Mouse (Mus musculus) kidney, postnatal 0 days (tissue): Measurements from ENCODE around the gene D11Wsu47e. TPM values are rescaled to one million over a fixed set of nuclear protein-coding genes. Genes with fewer than 3 reads are reported as not detected.

ENCODE experiments used
- ATAC-seq: fragments of 200-750 bp; cut with Nextera tagmentation; replicated peaks from 2 replicates; pipeline ENCODE4 v1.8.0; 2017; ENCODE audit warnings: low read depth, moderate number of reproducible peaks, moderate TSS enrichment, moderate library complexity; ENCODE audit not compliant: low FRiP score
- DNase-seq: peaks from one replicate; pipeline ENCODE4 v3.0.0-alpha.2; 2016; ENCODE audit warnings: low spot score
- H3K27ac ChIP-seq: fragments of 300-500 bp; sonication (generic); 2 replicates; pipeline ENCODE4 v1.5.1; 2014; ENCODE audit warnings: mild to moderate bottlenecking
- H3K27me3 ChIP-seq: fragments of 300-500 bp; sonication (generic); 2 replicates; pipeline ENCODE4 v1.6.1; 2014; ENCODE audit warnings: low read length, mixed read lengths; ENCODE audit not compliant: insufficient read depth
- H3K36me3 ChIP-seq: fragments of 300-500 bp; sonication (generic); 2 replicates; pipeline ENCODE4 v1.6.1; 2014; ENCODE audit warnings: low read length, mixed read lengths; ENCODE audit not compliant: insufficient read depth
- H3K4me1 ChIP-seq: fragments of 300-500 bp; sonication (generic); replicated peaks from 2 replicates; pipeline ENCODE4 v1.6.1; 2014; ENCODE audit warnings: antibody characterized with exemption, low read length, mixed read lengths; ENCODE audit not compliant: insufficient read depth
- H3K4me2 ChIP-seq: fragments of 300-500 bp; sonication (generic); 2 replicates; pipeline ENCODE4 v1.6.1; 2014; ENCODE audit warnings: mild to moderate bottlenecking, low read length, moderate library complexity, mixed read lengths
- H3K4me3 ChIP-seq: fragments of 300-500 bp; sonication (generic); replicated peaks from 2 replicates; pipeline ENCODE4 v1.5.1; 2014; ENCODE audit warnings: low read depth, low read length
- H3K9ac ChIP-seq: fragments of 300-500 bp; sonication (generic); 2 replicates; pipeline ENCODE4 v1.6.1; 2014; ENCODE audit warnings: low read depth, low read length
- H3K9me3 ChIP-seq: fragments of 300-500 bp; sonication (generic); replicated peaks from 2 replicates; pipeline ENCODE4 v1.6.1; 2016; ENCODE audit warnings: low read length, inconsistent platforms, mixed read lengths
- CTCF ChIP-seq: IDR thresholded peaks from 2 replicates; pipeline ENCODE4 v1.5.1; 2016; ENCODE audit warnings: antibody characterized with exemption, low read depth, mild to moderate bottlenecking, moderate library complexity
- WGBS: fragments of 180-500 bp; shearing (Covaris S2); extraction: QIAGEN DNeasy Blood & Tissue Kit; methylation state at CpG from one replicate; pipeline ENCODE4 v1.1.7; 2014; 5-methylcytosine and 5-hydroxymethylcytosine counted together
- polyA plus RNA-seq: library from polyadenylated mRNA; unstranded; fragments of >200 nt; fragmentation: Nextera tagmentation; extraction: Ambion mirVana; gene quantifications from 2 replicates; pipeline ENCODE4 v1.2.1, GENCODE M21; 2015

Gene D11Wsu47e
- polyA plus RNA-seq, 1 experiment from 2014 or later = 18.8 TPM

DNA sequence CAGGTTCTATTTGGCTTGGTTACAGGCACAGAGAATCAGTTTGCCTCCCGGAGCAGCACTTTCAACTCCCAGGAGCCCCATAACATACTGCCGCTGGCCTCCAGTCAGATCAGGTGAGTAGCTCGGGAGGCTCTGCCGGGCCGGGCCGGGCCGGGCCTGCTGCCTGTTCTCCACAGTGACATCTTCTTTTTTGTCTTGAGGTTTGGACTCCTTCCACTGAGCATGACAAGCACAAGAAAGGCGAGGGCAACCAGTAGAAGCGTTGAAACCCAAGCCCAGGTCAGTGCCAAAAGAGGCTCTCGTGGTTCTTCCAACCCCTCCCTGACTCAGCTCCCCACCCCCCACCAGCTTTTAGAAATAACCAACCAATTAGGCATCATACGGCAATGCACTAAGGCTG, 23.3 kb upstream of the D11Wsu47e start:
- ATAC-seq (no peak), DNase-seq (no peak)
- Histone ChIP-seq H3K27ac (no peak overlapping the region), H3K36me3 (peaks cover 54% of the 10 kb centered on the region), H3K4me1 (no peaks in the 10 kb centered on the region), H3K9ac (no peak overlapping the region), H3K9me3 (no peaks in the 10 kb centered on the region), H3K4me3 (no peak overlapping the region), H3K4me2 (no peak overlapping the region), H3K27me3 (no peaks in the 10 kb centered on the region)
- WGBS = 91% methylated on average over 11 of the region's 11 CpGs
- no peak for TF ChIP-seq CTCF

DNA sequence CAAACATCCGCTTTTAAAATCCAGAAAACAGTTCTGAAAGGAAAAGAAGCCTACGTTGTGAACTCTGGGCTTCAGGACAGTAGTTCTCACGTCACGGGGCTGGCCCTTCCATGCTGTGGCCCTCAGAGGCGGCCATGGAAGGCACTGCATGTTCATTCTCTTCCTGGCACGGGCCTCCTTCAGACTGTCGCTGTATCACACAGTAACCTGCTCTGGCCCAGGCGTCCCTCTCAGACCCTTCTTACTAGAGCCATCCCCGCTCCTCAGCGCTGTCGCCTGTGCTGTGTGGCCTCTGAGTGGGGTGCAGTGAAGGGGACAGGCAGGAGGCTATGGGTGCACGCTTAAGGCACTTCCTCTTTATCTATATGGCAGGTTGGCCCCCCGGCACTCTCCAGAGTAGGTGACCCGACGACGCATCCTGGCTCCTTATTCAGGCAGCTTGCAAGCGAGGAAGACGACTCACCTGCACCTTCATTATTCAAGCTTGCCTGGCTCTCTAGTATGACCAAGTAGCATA, 22.3 kb upstream of the D11Wsu47e start:
- Histone ChIP-seq H3K9me3 (no peaks in the 10 kb centered on the region), H3K36me3 (peaks cover 44% of the 10 kb centered on the region), H3K4me2 (no peak overlapping the region), H3K4me1 (no peaks in the 10 kb centered on the region; the same call in 1 of the 2 replicates), H3K9ac (no peak overlapping the region), H3K27me3 (no peaks in the 10 kb centered on the region), H3K27ac (no peak overlapping the region), H3K4me3 (no peak overlapping the region)
- no peak for DNase-seq
- TF ChIP-seq CTCF = no peak
- 94% methylated on average over 18 of the region's 18 CpGs for whole genome bisulfite sequencing
- no peak for ATAC-seq

DNA sequence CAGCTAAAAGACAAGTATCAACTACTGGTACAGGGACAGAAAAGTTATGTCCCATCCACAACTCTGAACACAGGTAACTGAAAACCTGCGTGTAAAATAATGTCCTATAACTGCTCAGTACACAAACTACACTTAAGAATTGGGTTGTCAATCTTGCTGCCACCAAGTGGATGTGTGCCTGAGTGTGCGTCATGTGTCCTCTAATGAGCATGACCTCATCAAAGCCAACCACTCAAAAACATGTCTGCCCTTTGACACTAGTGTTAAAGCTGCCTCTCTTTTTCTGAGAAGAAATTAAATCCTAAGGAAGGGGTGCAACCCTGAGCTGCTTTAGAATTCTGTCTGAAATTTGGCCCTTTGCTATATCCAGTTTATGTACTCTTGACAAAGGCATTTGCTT, 19.9 kb upstream of the D11Wsu47e start:
- peaks cover 12% of the 10 kb centered on the region for H3K4me1 ChIP-seq
- no peaks in the 10 kb centered on the region for H3K27me3 ChIP-seq
- H3K4me2 ChIP-seq = no peak overlapping the region
- H3K9me3 ChIP-seq = no peaks in the 10 kb centered on the region
- no peak overlapping the region for H3K4me3 ChIP-seq
- no peak overlapping the region for H3K9ac ChIP-seq
- WGBS = 80% methylated on average over 2 of the region's 2 CpGs
- H3K27ac ChIP-seq = no peak overlapping the region
- ATAC-seq (no peak), DNase-seq (no peak)
- no peak for TF ChIP-seq CTCF
- peaks cover 26% of the 10 kb centered on the region for H3K36me3 ChIP-seq

DNA sequence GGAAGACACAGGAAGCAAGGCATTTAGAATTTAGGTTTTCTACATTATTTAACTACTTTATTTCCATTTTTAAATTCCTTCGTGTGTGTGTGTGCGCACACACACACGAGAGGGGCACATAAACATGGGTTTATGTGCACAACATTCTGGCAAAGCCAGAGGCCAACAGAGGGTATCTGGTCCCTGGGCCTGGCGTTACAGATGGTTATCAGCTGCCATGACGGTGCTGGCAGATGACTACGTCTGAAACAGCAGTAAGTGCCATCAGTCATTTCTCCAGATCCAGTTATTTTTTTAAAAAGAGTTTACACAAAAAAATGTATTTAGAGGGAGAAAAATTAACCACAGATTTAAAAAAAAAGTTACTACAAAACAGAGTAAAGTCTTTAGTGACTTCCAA, 18.0 kb upstream of the D11Wsu47e start:
- no peaks in the 10 kb centered on the region for H3K27me3 ChIP-seq

DNA sequence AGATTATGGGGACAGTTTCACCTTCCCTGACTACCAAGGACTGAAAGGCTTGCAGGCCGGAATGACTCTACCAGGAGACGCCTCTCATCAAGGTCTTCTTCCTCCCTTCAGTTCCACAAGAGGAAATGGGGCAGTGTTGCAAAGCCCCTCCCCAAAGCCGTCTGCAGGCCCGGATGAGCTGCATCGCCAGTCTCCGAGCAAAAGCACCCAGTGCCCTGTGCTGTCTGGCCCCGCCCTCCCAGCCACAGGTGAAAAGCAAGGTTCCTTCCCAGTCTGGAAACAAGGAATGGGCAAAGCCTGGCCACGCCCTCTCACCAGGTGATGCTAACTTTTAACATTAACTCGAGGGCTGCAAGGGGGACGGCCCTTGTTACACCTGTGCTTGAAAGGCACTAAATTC, 17.6 kb upstream of the D11Wsu47e start:
- no peaks in the 10 kb centered on the region for H3K27me3 ChIP-seq
- peak overlapping the region; percentile 10; the same call in 1 of the 2 replicates for H3K4me2 ChIP-seq
- no peak overlapping the region for H3K9ac ChIP-seq
- ATAC-seq (peak; percentile 72), DNase-seq (no peak)
- WGBS = 39% methylated on average over 10 of the region's 10 CpGs
- no peaks in the 10 kb centered on the region for H3K9me3 ChIP-seq
- H3K4me3 ChIP-seq = no peak overlapping the region
- H3K27ac ChIP-seq = peak overlapping the region; percentile 84
- TF ChIP-seq CTCF = no peak
- H3K36me3 ChIP-seq = peaks cover 20% of the 10 kb centered on the region; the same call in 1 of the 2 replicates
- H3K4me1 ChIP-seq = peaks cover 12% of the 10 kb centered on the region

More for the DNA sequence above, 18.0 kb upstream of the D11Wsu47e start:
- Histone ChIP-seq H3K4me1 (peaks cover 12% of the 10 kb centered on the region), H3K9me3 (no peaks in the 10 kb centered on the region), H3K4me3 (no peak overlapping the region), H3K27ac (peak overlapping the region; percentile 84), H3K9ac (no peak overlapping the region), H3K36me3 (peaks cover 22% of the 10 kb centered on the region), H3K4me2 (peak overlapping the region; percentile 10; the same call in 1 of the 2 replicates)
- ATAC-seq = no peak
- WGBS = 70% methylated on average over 6 of the region's 6 CpGs
- no peak for DNase-seq
- no peak for TF ChIP-seq CTCF

DNA sequence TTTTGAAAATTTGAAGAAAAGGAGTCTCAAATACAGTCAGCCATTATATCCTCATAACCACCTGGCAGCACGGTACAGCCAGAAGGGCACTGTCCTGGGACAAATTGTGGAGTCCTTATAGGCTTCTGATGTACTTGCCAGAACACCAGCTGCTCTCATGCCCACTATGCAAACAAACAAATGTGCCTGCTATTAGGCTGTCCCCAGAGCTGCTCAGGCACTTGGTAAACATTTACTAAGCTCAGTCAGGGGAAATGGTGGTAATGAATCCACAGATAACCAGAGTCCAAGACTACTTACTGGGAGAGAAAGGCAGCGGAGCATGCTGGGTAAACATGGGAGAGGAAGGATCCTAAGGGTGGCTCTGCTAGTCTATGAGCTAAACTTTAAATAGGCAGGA, 17.1 kb upstream of the D11Wsu47e start:
- 49% methylated on average over 2 of the region's 2 CpGs for WGBS
- peak overlapping the region; percentile 10 for H3K4me2 ChIP-seq

DNA sequence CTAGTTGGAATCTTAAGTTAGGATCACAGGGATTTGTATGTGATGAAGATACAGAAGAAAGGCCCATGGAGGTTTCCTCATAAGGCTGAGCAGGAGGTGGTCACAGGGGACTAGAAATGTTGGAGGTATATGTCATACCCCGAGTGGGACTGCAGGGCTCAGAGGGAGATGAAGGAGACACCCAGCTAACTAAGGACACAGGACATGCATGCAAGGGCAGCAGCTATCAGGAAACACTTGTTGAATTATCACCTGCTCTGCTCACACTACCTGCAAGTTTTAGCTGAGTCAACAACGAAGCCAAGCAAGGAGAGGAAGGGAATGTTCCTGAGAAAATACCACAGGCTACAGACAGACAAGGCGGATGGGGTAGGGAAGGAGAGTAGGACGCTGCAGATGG, 16.5 kb upstream of the D11Wsu47e start:
- H3K27ac ChIP-seq = peak overlapping the region; percentile 84
- DNase-seq (no peak), ATAC-seq (no peak)
- H3K4me2 ChIP-seq = no peak overlapping the region
- no peak overlapping the region for H3K4me3 ChIP-seq
- peaks cover 12% of the 10 kb centered on the region for H3K4me1 ChIP-seq
- H3K36me3 ChIP-seq = peaks cover 17% of the 10 kb centered on the region
- no peak overlapping the region for H3K9ac ChIP-seq
- no peaks in the 10 kb centered on the region for H3K9me3 ChIP-seq
- 78% methylated on average over 4 of the region's 4 CpGs for WGBS
- no peak for TF ChIP-seq CTCF
- H3K27me3 ChIP-seq = no peaks in the 10 kb centered on the region

More for the DNA sequence above, 17.1 kb upstream of the D11Wsu47e start:
- TF ChIP-seq CTCF = no peak
- Histone ChIP-seq H3K4me1 (peaks cover 12% of the 10 kb centered on the region), H3K9ac (no peak overlapping the region), H3K36me3 (peaks cover 16% of the 10 kb centered on the region; the same call in 1 of the 2 replicates), H3K27ac (peak overlapping the region; percentile 84), H3K9me3 (no peaks in the 10 kb centered on the region), H3K27me3 (no peaks in the 10 kb centered on the region), H3K4me3 (no peak overlapping the region)
- peak; percentile 59 for DNase-seq
- peak; percentile 88 for ATAC-seq
